Mouse (Mus musculus): ENCODE data around the gene Lnx1. TPM values are rescaled to one million over a fixed set of nuclear protein-coding genes. Genes with fewer than 3 reads are reported as not detected.

The Lnx1 gene
- 0.05 and 0.06 TPM in 2 replicates for polyA plus RNA-seq (2012; rRNA removed)

DNA sequence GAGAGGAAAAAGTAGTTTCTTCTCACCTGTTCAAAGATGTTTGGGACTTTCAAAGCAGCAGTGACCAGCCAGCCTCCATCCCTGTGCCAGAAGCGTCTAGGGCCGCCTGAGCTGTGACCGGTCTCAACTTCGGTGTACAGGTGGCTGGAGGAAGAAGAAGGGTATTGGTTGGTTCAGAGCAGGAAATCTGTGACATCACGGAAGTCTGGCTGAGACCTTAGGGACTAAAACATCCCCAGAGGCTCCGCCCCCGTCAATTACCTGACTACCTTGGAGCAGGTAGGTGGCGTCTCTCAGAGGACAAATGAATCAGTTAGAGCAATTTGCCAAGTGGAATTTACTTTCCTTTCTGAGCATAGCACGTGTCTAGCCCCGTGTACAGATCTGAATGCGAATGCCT is at the start of gene Lnx1:
Gene Lnx1 (minus strand): TSS at position 147 of the 400 bp plus-strand sequence.
- WGBS: 86% methylated on average over 11 of the region's 11 CpGs
- Histone ChIP-seq H3K27me3 (ENCODE audit: control insufficient read depth, insufficient read depth, low read length) (no peaks in the 10 kb centered on the region), H3K36me3 (ENCODE audit: control insufficient read depth, insufficient read depth, low read length) (no peaks in the 10 kb centered on the region), H3K27ac (ENCODE audit: insufficient read depth, low read length) (no peak within 1 kb of the TSS), H3K4me1 (ENCODE audit: control insufficient read depth, insufficient read depth, insufficient read length) (no peaks in the 10 kb centered on the region; the same call in 1 of the 2 replicates), H3K4me3 (ENCODE audit: extremely low read depth, insufficient read depth, insufficient read length) (no peak within 1 kb of the TSS)
- DNase-seq (ENCODE audit: low read depth in 1 of 2, low spot score in 2 of 2): no peak
- no peak for TF ChIP-seq POLR2A (IDR thresholded peaks at IDR 0.05; ENCODE audit: low read depth, low read length)
- TF ChIP-seq CTCF (IDR thresholded peaks at IDR 0.05; ENCODE audit: extremely low read depth, insufficient read depth, insufficient read length, insufficient replicate concordance): no peak

DNA sequence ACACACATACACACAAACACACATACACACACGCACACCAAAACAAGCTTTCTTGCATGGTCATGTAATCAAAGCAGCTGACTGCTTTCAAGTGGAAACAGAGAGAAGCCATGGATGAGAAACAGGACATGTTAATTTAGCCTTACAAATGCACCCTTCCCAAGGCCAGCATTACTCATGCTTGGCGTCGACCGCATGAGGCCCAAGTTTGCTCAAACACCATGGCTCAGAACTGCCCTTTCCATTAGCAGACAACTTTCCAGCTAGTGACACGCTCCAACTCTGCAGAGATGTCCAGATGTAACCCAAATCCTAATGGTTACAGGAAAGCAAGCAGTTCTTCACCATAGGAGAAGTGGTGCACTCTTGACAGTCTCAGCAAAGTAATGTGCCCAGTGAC is 47.8 kb upstream of the Lnx1 start:
- WGBS: 91% methylated on average over 5 of the region's 5 CpGs
- no peak for DNase-seq (ENCODE audit: low read depth in 1 of 2, low spot score in 2 of 2)
- no peak for TF ChIP-seq CTCF (IDR thresholded peaks at IDR 0.05; ENCODE audit: extremely low read depth, insufficient read depth, insufficient read length, insufficient replicate concordance)
- TF ChIP-seq POLR2A (IDR thresholded peaks at IDR 0.05; ENCODE audit: low read depth, low read length): no peak
- H3K4me1 ChIP-seq (ENCODE audit: control insufficient read depth, insufficient read depth, insufficient read length): no peaks in the 10 kb centered on the region
- H3K36me3 ChIP-seq (ENCODE audit: control insufficient read depth, insufficient read depth, low read length): no peaks in the 10 kb centered on the region
- no peak overlapping the region for H3K4me3 ChIP-seq (ENCODE audit: extremely low read depth, insufficient read depth, insufficient read length)
- H3K27ac ChIP-seq (ENCODE audit: insufficient read depth, low read length): no peak overlapping the region
- no peaks in the 10 kb centered on the region for H3K27me3 ChIP-seq (ENCODE audit: control insufficient read depth, insufficient read depth, low read length)

- Histone ChIP-seq H3K4me1 (ENCODE audit: control insufficient read depth, insufficient read depth, insufficient read length) (no peaks in the 10 kb centered on the region), H3K4me3 (ENCODE audit: extremely low read depth, insufficient read depth, insufficient read length) (no peak overlapping the region), H3K27ac (ENCODE audit: insufficient read depth, low read length) (no peak overlapping the region), H3K27me3 (ENCODE audit: control insufficient read depth, insufficient read depth, low read length) (no peaks in the 10 kb centered on the region), H3K36me3 (ENCODE audit: control insufficient read depth, insufficient read depth, low read length) (no peaks in the 10 kb centered on the region)
- no peak for DNase-seq (ENCODE audit: low read depth in 1 of 2, low spot score in 2 of 2)
- TF ChIP-seq CTCF (IDR thresholded peaks at IDR 0.05; ENCODE audit: extremely low read depth, insufficient read depth, insufficient read length, insufficient replicate concordance): no peak
- no peak for TF ChIP-seq POLR2A (IDR thresholded peaks at IDR 0.05; ENCODE audit: low read depth, low read length)
- 87% methylated on average over 3 of the region's 3 CpGs for WGBS
Observed at GRCm38 (mm10) chr5:74747476-74747875, 44.8 kb upstream of the Lnx1 start.

DNA sequence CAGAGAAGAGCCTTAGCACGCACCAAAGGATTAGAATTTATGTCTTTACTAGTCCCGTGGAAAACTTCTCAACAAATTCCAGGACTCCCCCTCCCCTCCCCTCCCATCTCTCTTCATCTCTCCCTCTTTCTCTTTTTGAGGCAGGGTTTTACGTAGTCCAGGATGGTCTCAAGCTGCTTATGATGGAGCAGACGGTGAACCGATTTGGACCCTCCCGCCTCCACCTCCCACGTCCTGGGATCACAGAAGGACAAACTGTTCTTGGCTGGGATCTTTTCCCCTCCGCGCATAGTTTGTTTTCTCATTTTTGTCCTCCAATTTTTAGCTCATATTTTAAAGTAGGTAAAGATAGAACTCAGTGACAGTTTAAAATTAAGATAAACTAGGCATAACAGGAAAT is 38.2 kb upstream of the Lnx1 start:
- no peaks in the 10 kb centered on the region for H3K36me3 ChIP-seq (ENCODE audit: control insufficient read depth, insufficient read depth, low read length)
- TF ChIP-seq POLR2A (IDR thresholded peaks at IDR 0.05; ENCODE audit: low read depth, low read length): no peak
- no peak for TF ChIP-seq CTCF (IDR thresholded peaks at IDR 0.05; ENCODE audit: extremely low read depth, insufficient read depth, insufficient read length, insufficient replicate concordance)
- no peak overlapping the region for H3K27ac ChIP-seq (ENCODE audit: insufficient read depth, low read length)
- DNase-seq (ENCODE audit: low read depth in 1 of 2, low spot score in 2 of 2): no peak
- no peaks in the 10 kb centered on the region for H3K27me3 ChIP-seq (ENCODE audit: control insufficient read depth, insufficient read depth, low read length)
- H3K4me3 ChIP-seq (ENCODE audit: extremely low read depth, insufficient read depth, insufficient read length): no peak overlapping the region
- 92% methylated on average over 9 of the region's 9 CpGs for whole genome bisulfite sequencing
- no peaks in the 10 kb centered on the region for H3K4me1 ChIP-seq (ENCODE audit: control insufficient read depth, insufficient read depth, insufficient read length)

- H3K27ac ChIP-seq (ENCODE audit: insufficient read depth, low read length): no peak overlapping the region
- H3K27me3 ChIP-seq (ENCODE audit: control insufficient read depth, insufficient read depth, low read length): no peaks in the 10 kb centered on the region
- no peak overlapping the region for H3K4me3 ChIP-seq (ENCODE audit: extremely low read depth, insufficient read depth, insufficient read length)
- TF ChIP-seq POLR2A (IDR thresholded peaks at IDR 0.05; ENCODE audit: low read depth, low read length): no peak
- TF ChIP-seq CTCF (IDR thresholded peaks at IDR 0.05; ENCODE audit: extremely low read depth, insufficient read depth, insufficient read length, insufficient replicate concordance): no peak
- WGBS: 81% methylated on average over 12 of the region's 12 CpGs
- no peaks in the 10 kb centered on the region for H3K36me3 ChIP-seq (ENCODE audit: control insufficient read depth, insufficient read depth, low read length)
- no peak for DNase-seq (ENCODE audit: low read depth in 1 of 2, low spot score in 2 of 2)
- H3K4me1 ChIP-seq (ENCODE audit: control insufficient read depth, insufficient read depth, insufficient read length): no peaks in the 10 kb centered on the region
Observed at GRCm38 (mm10) chr5:74739435-74739834, 36.7 kb upstream of the Lnx1 start.

DNA sequence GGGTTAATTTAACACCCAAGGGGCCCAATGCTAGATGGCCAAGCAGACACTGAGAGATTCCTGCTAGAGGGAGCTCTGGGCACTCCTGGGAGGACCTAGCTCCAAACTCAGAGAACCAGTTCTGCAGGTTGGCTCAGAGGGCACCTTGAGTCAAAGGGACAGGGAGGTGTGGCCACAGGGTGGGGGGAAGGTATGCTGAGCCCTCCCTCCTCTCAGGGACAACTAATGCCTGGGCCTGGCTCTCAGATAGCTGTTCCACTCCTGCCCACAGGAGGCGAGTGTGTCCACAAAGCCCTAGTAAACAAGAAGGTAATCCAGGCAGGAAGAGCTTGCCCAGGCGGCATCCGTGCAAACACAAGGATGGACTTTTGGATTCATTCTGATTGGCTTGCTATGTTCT is 35.6 kb upstream of the Lnx1 start:
- Histone ChIP-seq H3K4me1 (ENCODE audit: control insufficient read depth, insufficient read depth, insufficient read length) (no peaks in the 10 kb centered on the region), H3K4me3 (ENCODE audit: extremely low read depth, insufficient read depth, insufficient read length) (no peak overlapping the region), H3K27ac (ENCODE audit: insufficient read depth, low read length) (no peak overlapping the region), H3K27me3 (ENCODE audit: control insufficient read depth, insufficient read depth, low read length) (no peaks in the 10 kb centered on the region), H3K36me3 (ENCODE audit: control insufficient read depth, insufficient read depth, low read length) (no peaks in the 10 kb centered on the region)
- DNase-seq (ENCODE audit: low read depth in 1 of 2, low spot score in 2 of 2): no peak
- no peak for TF ChIP-seq POLR2A (IDR thresholded peaks at IDR 0.05; ENCODE audit: low read depth, low read length)
- WGBS: 87% methylated on average over 3 of the region's 3 CpGs

GRCm38 (mm10) chr5:74733885-74734558 is 31.3 kb upstream of the Lnx1 start:
- no peaks in the 10 kb centered on the region for H3K4me1 ChIP-seq (ENCODE audit: control insufficient read depth, insufficient read depth, insufficient read length)
- no peak overlapping the region for H3K27ac ChIP-seq (ENCODE audit: insufficient read depth, low read length)
- no peaks in the 10 kb centered on the region for H3K36me3 ChIP-seq (ENCODE audit: control insufficient read depth, insufficient read depth, low read length)
- no peak overlapping the region for H3K4me3 ChIP-seq (ENCODE audit: extremely low read depth, insufficient read depth, insufficient read length)
- no peak for DNase-seq (ENCODE audit: low read depth in 1 of 2, low spot score in 2 of 2)
- no peaks in the 10 kb centered on the region for H3K27me3 ChIP-seq (ENCODE audit: control insufficient read depth, insufficient read depth, low read length)
- TF ChIP-seq CTCF (IDR thresholded peaks at IDR 0.05; ENCODE audit: extremely low read depth, insufficient read depth, insufficient read length, insufficient replicate concordance) (no peak), POLR2A (IDR thresholded peaks at IDR 0.05; ENCODE audit: low read depth, low read length) (no peak)
- WGBS: 76% methylated on average over 7 of the region's 7 CpGs
